Mouse (Mus musculus) heart, embryonic 15.5 days (tissue): ENCODE data around the gene Rhox4e. TPM values are rescaled to one million over a fixed set of nuclear protein-coding genes. Genes with fewer than 3 reads are reported as not detected.
"Not testable (repeated sequence)": the region's sequence is repeated elsewhere in the genome, so short reads cannot be mapped to it uniquely, and the experiment has no call there.

Experiments used
- ATAC-seq: fragments of 200-750 bp; cut with Nextera tagmentation; replicated peaks from 2 replicates; pipeline ENCODE4 v1.8.0; 2017; ENCODE audit warnings: low read depth, moderate TSS enrichment; ENCODE audit not compliant: insufficient number of reproducible peaks, insufficient read depth, low FRiP score
- H3K27ac ChIP-seq: fragments of 300-500 bp; sonication (generic); 2 replicates; pipeline ENCODE4 v1.5.1; 2015; ENCODE audit warnings: mild to moderate bottlenecking, inconsistent platforms
- H3K27me3 ChIP-seq: fragments of 300-500 bp; sonication (generic); 2 replicates; pipeline ENCODE4 v1.6.1; 2015; ENCODE audit warnings: inconsistent platforms
- H3K36me3 ChIP-seq: fragments of 300-500 bp; sonication (generic); 2 replicates; pipeline ENCODE4 v1.6.1; 2015; ENCODE audit warnings: mild to moderate bottlenecking, inconsistent platforms
- H3K4me1 ChIP-seq: fragments of 300-500 bp; sonication (generic); replicated peaks from 2 replicates; pipeline ENCODE4 v1.6.1; 2015; ENCODE audit warnings: inconsistent platforms
- H3K4me2 ChIP-seq: fragments of 300-500 bp; sonication (generic); 2 replicates; pipeline ENCODE4 v1.6.1; 2015; ENCODE audit warnings: inconsistent platforms, mild to moderate bottlenecking, moderate library complexity
- H3K4me3 ChIP-seq: fragments of 300-500 bp; sonication (generic); 2 replicates; pipeline ENCODE4 v1.5.1; 2015; ENCODE audit warnings: mild to moderate bottlenecking, inconsistent platforms
- H3K9ac ChIP-seq: fragments of 300-500 bp; sonication (generic); 2 replicates; pipeline ENCODE4 v1.6.1; 2015; ENCODE audit warnings: mild to moderate bottlenecking, inconsistent platforms
- H3K9me3 ChIP-seq: fragments of 300-500 bp; sonication (generic); replicated peaks from 2 replicates; pipeline ENCODE4 v1.6.1; 2016; ENCODE audit warnings: inconsistent platforms
- WGBS: fragments of 180-500 bp; shearing (Covaris S2); methylation state at CpG from one replicate; pipeline ENCODE4 v1.1.7; 2015; ENCODE audit warnings: mixed read lengths; 5-methylcytosine and 5-hydroxymethylcytosine counted together
- polyA plus RNA-seq: library from polyadenylated mRNA; unstranded; fragments of >200 nt; fragmentation: Nextera tagmentation; extraction: Ambion mirVana; gene quantifications from 2 replicates; pipeline ENCODE4 v1.2.1, GENCODE M21; 2015

Rhox4e gene
- not detected in 2 replicates for polyA plus RNA-seq

GRCm38 (mm10) chrX:37557112-37557511 is at the start of gene Rhox4e:
Rhox4e (plus strand) TSS chrX:37557412.
- H3K4me3 ChIP-seq, ATAC-seq, H3K27me3 ChIP-seq, H3K4me1 ChIP-seq, H3K27ac ChIP-seq, H3K9me3 ChIP-seq, H3K4me2 ChIP-seq, H3K9ac ChIP-seq, H3K36me3 ChIP-seq: not testable (repeated sequence)
- WGBS: 93% methylated on average over 10 of the region's 18 CpGs

- not testable (repeated sequence) for ATAC-seq, H3K9ac ChIP-seq, H3K4me3 ChIP-seq
Observed at GRCm38 (mm10) chrX:37514059-37514458, 43.2 kb upstream of the Rhox4e start, which contains the start of gene Rhox4d. Rhox4d (plus strand) TSS chrX:37514359.

GRCm38 (mm10) chrX:37530152-37530551 is 27.1 kb upstream of the Rhox4e start, which contains the start of gene Rhox2e:
Rhox2e (plus strand) TSS chrX:37530452.
- H3K9ac ChIP-seq, H3K27me3 ChIP-seq, H3K27ac ChIP-seq, H3K4me2 ChIP-seq, H3K36me3 ChIP-seq, H3K4me3 ChIP-seq, H3K9me3 ChIP-seq, ATAC-seq, H3K4me1 ChIP-seq: not testable (repeated sequence)
- WGBS: 91% methylated on average over 3 of the region's 8 CpGs

More at GRCm38 (mm10) chrX:37514059-37514458, 43.2 kb upstream of the Rhox4e start, which contains the start of gene Rhox4d:
- not testable (repeated sequence) for H3K27ac ChIP-seq, H3K9me3 ChIP-seq, H3K4me1 ChIP-seq, H3K36me3 ChIP-seq, H3K4me2 ChIP-seq, H3K27me3 ChIP-seq
- 89% methylated on average over 16 of the region's 18 CpGs for WGBS

GRCm38 (mm10) chrX:37541719-37542118 is 15.5 kb upstream of the Rhox4e start, which contains the start of gene Rhox3e:
Rhox3e (plus strand) TSS chrX:37542019.
- not testable (repeated sequence) for ATAC-seq, H3K9ac ChIP-seq, H3K27me3 ChIP-seq, H3K27ac ChIP-seq, H3K9me3 ChIP-seq, H3K36me3 ChIP-seq, H3K4me3 ChIP-seq, H3K4me1 ChIP-seq, H3K4me2 ChIP-seq
- 63% methylated on average over 1 of the region's 4 CpGs for WGBS

- not testable (repeated sequence) for H3K27me3 ChIP-seq, H3K27ac ChIP-seq, H3K36me3 ChIP-seq, H3K4me2 ChIP-seq, ATAC-seq, H3K9ac ChIP-seq, H3K4me3 ChIP-seq, H3K9me3 ChIP-seq, H3K4me1 ChIP-seq
- 89% methylated on average over 8 of the region's 8 CpGs for WGBS
Observed at GRCm38 (mm10) chrX:37571105-37571504, 13.9 kb downstream of the Rhox4e start, which contains the start of gene Rhox2f. Rhox2f (plus strand) TSS chrX:37571405.

- WGBS: 51% methylated on average over 2 of the region's 2 CpGs
Observed at GRCm38 (mm10) chrX:37572638-37573037, 15.4 kb downstream of the Rhox4e start.

GRCm38 (mm10) chrX:37580692-37581091 is 23.5 kb downstream of the Rhox4e start, which contains the start of gene Rhox3f:
Rhox3f (plus strand) TSS chrX:37580992.
- not testable (repeated sequence) for H3K9ac ChIP-seq, H3K36me3 ChIP-seq, ATAC-seq, H3K4me2 ChIP-seq, H3K4me1 ChIP-seq, H3K4me3 ChIP-seq, H3K27ac ChIP-seq, H3K9me3 ChIP-seq, H3K27me3 ChIP-seq

More at GRCm38 (mm10) chrX:37572638-37573037, 15.4 kb downstream of the Rhox4e start:
- H3K4me2 ChIP-seq, H3K9me3 ChIP-seq, H3K4me1 ChIP-seq, ATAC-seq, H3K9ac ChIP-seq, H3K36me3 ChIP-seq, H3K27me3 ChIP-seq, H3K27ac ChIP-seq, H3K4me3 ChIP-seq: not testable (repeated sequence)

GRCm38 (mm10) chrX:37607604-37608003 is 50.4 kb downstream of the Rhox4e start, which contains the start of gene Rhox4f:
Rhox4f (minus strand) TSS chrX:37607704.
- H3K4me1 ChIP-seq, ATAC-seq, H3K4me3 ChIP-seq, H3K27ac ChIP-seq, H3K4me2 ChIP-seq, H3K9ac ChIP-seq, H3K36me3 ChIP-seq, H3K27me3 ChIP-seq, H3K9me3 ChIP-seq: not testable (repeated sequence)
- WGBS: 93% methylated on average over 16 of the region's 19 CpGs

Other genes with a start within 250 kb of the Rhox4e start
- gene Rhox3a2, start 177.4 kb upstream of the Rhox4e start, polyA plus RNA-seq: not detected in 2 replicates
- 0.66 and 2.8 TPM in 2 replicates for gene Rhox4a2, start 166.6 kb upstream of the Rhox4e start, polyA plus RNA-seq
- not detected in 2 replicates for gene Rhox2b, start 145.3 kb upstream of the Rhox4e start, polyA plus RNA-seq
- gene Rhox4b, start 124.9 kb upstream of the Rhox4e start, polyA plus RNA-seq: 1.9 TPM in 1 of 2 replicates, not detected in the other
- not detected in 2 replicates for gene Rhox2c, start 103.7 kb upstream of the Rhox4e start, polyA plus RNA-seq
- not detected in 2 replicates for gene Rhox3c, start 98.8 kb upstream of the Rhox4e start, polyA plus RNA-seq
- gene Rhox4c, start 77.1 kb upstream of the Rhox4e start, polyA plus RNA-seq: not detected in 2 replicates
- gene Rhox2d, start 64.0 kb upstream of the Rhox4e start, polyA plus RNA-seq: not detected in 2 replicates
- gene Rhox4d, start 43.1 kb upstream of the Rhox4e start, polyA plus RNA-seq: not detected in 2 replicates
- not detected in 2 replicates for gene Rhox2e, start 27.0 kb upstream of the Rhox4e start, polyA plus RNA-seq
- not detected in 2 replicates for gene Rhox3e, start 15.4 kb upstream of the Rhox4e start, polyA plus RNA-seq
- gene Rhox2f, start 14.0 kb downstream of the Rhox4e start, polyA plus RNA-seq: not detected in 2 replicates
- not detected in 2 replicates for gene Rhox3f, start 23.6 kb downstream of the Rhox4e start, polyA plus RNA-seq
- not detected in 2 replicates for gene Rhox4f, start 50.3 kb downstream of the Rhox4e start, polyA plus RNA-seq
- not detected in 2 replicates for gene Rhox3g, start 71.2 kb downstream of the Rhox4e start, polyA plus RNA-seq
- gene Rhox2g, start 86.1 kb downstream of the Rhox4e start, polyA plus RNA-seq: not detected in 2 replicates
- not detected in 2 replicates for gene Rhox4g, start 93.9 kb downstream of the Rhox4e start, polyA plus RNA-seq
- not detected in 2 replicates for gene Rhox3h, start 111.4 kb downstream of the Rhox4e start, polyA plus RNA-seq
- not detected in 2 replicates for gene Rhox2h, start 115.9 kb downstream of the Rhox4e start, polyA plus RNA-seq
- gene Rhox5, start 247.4 kb downstream of the Rhox4e start, polyA plus RNA-seq: 11.0 and 12.3 TPM in 2 replicates